ENCODE assay signal across 20 mouse cellular contexts in genomic region chr10:67319016-67319725, GRCm38 (mm10). TPM values are rescaled to one million over a fixed set of nuclear protein-coding genes. Genes with fewer than 3 reads are reported as not detected.
A peak's percentile ranks its signal among the peaks of the same experiment; 100 is the strongest.
DNase-seq lines count a peak whose midpoint lies in the region; ATAC-seq and TF ChIP-seq lines count a peak whose summit lies in the region.
"Had no signal": no experiment of that assay in that cellular context is flagged by ENCODE, and none has a peak within 500 bp of the region (broad histone marks: within the 10 kb centered on the region; RNA-seq: fewer than 3 reads in every experiment).

No protein-coding gene starts in this region.

- H3K4me1 ChIP-seq in forebrain, postnatal 0 days (ENCODE audit: insufficient read depth): no peaks in the 10 kb centered on the region; the same call in 1 of the 2 replicates
- peaks cover 11% of the 10 kb centered on the region for H3K4me1 ChIP-seq in forebrain, embryonic 15.5 days
- H3K4me1 ChIP-seq in MEL (ENCODE audit: control insufficient read depth in 1 of 2, insufficient read depth in 2 of 2, low read length in 2 of 2): peaks cover 0 to 4% of the 10 kb centered on the region in 2 experiments; a peak in 2 of 4 replicates
- H3K4me1 ChIP-seq in liver, postnatal 0 days (ENCODE audit: insufficient read depth): no peaks in the 10 kb centered on the region
- H3K4me1 ChIP-seq: embryonic facial prominence, embryonic 12.5 days had no signal

- TF ChIP-seq EP300 in MEL (IDR thresholded peaks at IDR 0.05; ENCODE audit: low read depth in 1 of 2, low read length in 2 of 2): peak in 1 of 2 experiments; percentile 55; a peak in 1 of 4 replicates
- no peak for TF ChIP-seq EP300 in liver, postnatal 0 days (IDR thresholded peaks at IDR 0.05; ENCODE audit: low read depth)

- WGBS in forebrain, postnatal 0 days: 74% methylated on average over 13 of the region's 13 CpGs
- 67% methylated on average over 13 of the region's 13 CpGs for WGBS in forebrain, embryonic 15.5 days
- 74% methylated on average over 13 of the region's 13 CpGs for WGBS in liver, postnatal 0 days (ENCODE audit: insufficient replicate concordance)

- TF ChIP-seq CTCF in forebrain, postnatal 0 days (IDR thresholded peaks at IDR 0.05; ENCODE audit: low read depth): peak; percentile 59
- TF ChIP-seq CTCF in MEL (IDR thresholded peaks at IDR 0.05 in 2 of 3, conservative IDR thresholded peaks at IDR 0.05 in 1 of 3; ENCODE audit: control insufficient read depth in 1 of 3, insufficient read depth in 1 of 3, low read depth in 2 of 3, low read length in 3 of 3, poor library complexity in 1 of 3, severe bottlenecking in 1 of 3): peak; percentile 14 to 29 (median 28); a peak in 3 of 6 replicates
- TF ChIP-seq CTCF in liver, postnatal 0 days (IDR thresholded peaks at IDR 0.05; ENCODE audit: low read depth): 0 out of 2 replicates have a peak, but pooled peaks have one; percentile 15

- H3K27me3 ChIP-seq in forebrain, postnatal 0 days (ENCODE audit: insufficient read depth, low read length): no peaks in the 10 kb centered on the region; the same call in none of the 2 replicates
- H3K27me3 ChIP-seq in forebrain, embryonic 15.5 days: peaks cover 25% of the 10 kb centered on the region
- no peaks in the 10 kb centered on the region for H3K27me3 ChIP-seq in MEL (ENCODE audit: control insufficient read depth in 1 of 2, insufficient read depth in 2 of 2, low read length in 2 of 2)
- H3K27me3 ChIP-seq in liver, postnatal 0 days (ENCODE audit: insufficient read depth, low read length): no peaks in the 10 kb centered on the region

- H3K9me3 ChIP-seq in forebrain, postnatal 0 days (ENCODE audit: low read length): no peaks in the 10 kb centered on the region
- H3K9me3 ChIP-seq in forebrain, embryonic 15.5 days: no peaks in the 10 kb centered on the region
- H3K9me3 ChIP-seq in MEL (replicated peaks; ENCODE audit: insufficient read depth, low read length): no peaks in the 10 kb centered on the region
- H3K9me3 ChIP-seq in liver, postnatal 0 days (ENCODE audit: low read length): no peaks in the 10 kb centered on the region
- H3K9me3 ChIP-seq: embryonic facial prominence, embryonic 12.5 days; forebrain, embryonic 13.5 days; kidney, embryonic 15.5 days; liver, embryonic 15.5 days; neural tube, embryonic 12.5 days had no signal

- no peak overlapping the region for H3K4me2 ChIP-seq in forebrain, postnatal 0 days (ENCODE audit: low read depth)
- H3K4me2 ChIP-seq in forebrain, embryonic 15.5 days (replicated peaks): no peak overlapping the region
- H3K4me2 ChIP-seq in liver, postnatal 0 days (ENCODE audit: low read depth, low read length): no peak overlapping the region

- no peak for TF ChIP-seq RAD21 in MEL (IDR thresholded peaks at IDR 0.05; ENCODE audit: low read depth, low read length)

- intact Hi-C loops in left cerebral cortex, postnatal 4 days (cut with DNase I): loop anchor here (5.0 to 10.0 kb wide), 2 partner anchors 413 to 666 kb away; no protein-coding TSS in a partner anchor

- no peaks in the 10 kb centered on the region for H3K36me3 ChIP-seq in forebrain, postnatal 0 days (ENCODE audit: insufficient read depth)
- H3K36me3 ChIP-seq in forebrain, embryonic 15.5 days: no peaks in the 10 kb centered on the region
- peaks cover 2 to 21% of the 10 kb centered on the region in 2 experiments; a peak in 2 of 4 replicates for H3K36me3 ChIP-seq in MEL (ENCODE audit: control insufficient read depth in 1 of 2, insufficient read depth in 2 of 2, low read length in 2 of 2)
- no peaks in the 10 kb centered on the region for H3K36me3 ChIP-seq in liver, postnatal 0 days (replicated peaks; ENCODE audit: insufficient read depth, low read length)
- H3K36me3 ChIP-seq: embryonic facial prominence, embryonic 12.5 days; heart, embryonic 12.5 days; kidney, embryonic 15.5 days; liver, embryonic 15.5 days; neural tube, embryonic 12.5 days had no signal

- no peak for ATAC-seq in forebrain, postnatal 0 days
- no peak for ATAC-seq in forebrain, embryonic 15.5 days (replicated peaks)
- no peak for ATAC-seq in liver, postnatal 0 days
- ATAC-seq: intestine, embryonic 16.5 days had no signal

- no peak overlapping the region for H3K27ac ChIP-seq in forebrain, postnatal 0 days (ENCODE audit: low read depth, low read length)
- no peak overlapping the region for H3K27ac ChIP-seq in forebrain, embryonic 15.5 days (replicated peaks)
- no peak overlapping the region for H3K27ac ChIP-seq in MEL (ENCODE audit: control insufficient read depth, low read depth, low read length)
- no peak overlapping the region for H3K27ac ChIP-seq in liver, postnatal 0 days (ENCODE audit: low read depth)
- H3K27ac ChIP-seq: embryonic facial prominence, embryonic 12.5 days; forebrain, embryonic 13.5 days; hindbrain, embryonic 14.5 days; kidney, embryonic 15.5 days; liver, embryonic 15.5 days; neural tube, embryonic 12.5 days had no signal

- H3K79me2 ChIP-seq in MEL (ENCODE audit: control insufficient read depth, insufficient read depth, low read length, poor library complexity): no peaks in the 10 kb centered on the region

- no peak overlapping the region for H3K9ac ChIP-seq in forebrain, postnatal 0 days
- no peak overlapping the region for H3K9ac ChIP-seq in forebrain, embryonic 15.5 days (replicated peaks)
- no peak overlapping the region for H3K9ac ChIP-seq in MEL (ENCODE audit: control insufficient read depth, low read depth, low read length, poor library complexity, severe bottlenecking)
- no peak overlapping the region for H3K9ac ChIP-seq in liver, postnatal 0 days (replicated peaks)
- H3K9ac ChIP-seq: embryonic facial prominence, embryonic 12.5 days; forebrain, embryonic 13.5 days; hindbrain, embryonic 14.5 days; kidney, embryonic 15.5 days; liver, embryonic 15.5 days had no signal

- no peak for TF ChIP-seq POLR2A in MEL (IDR thresholded peaks at IDR 0.05; ENCODE audit: control insufficient read depth in 1 of 2, insufficient read depth in 1 of 2, low read depth in 1 of 2, low read length in 2 of 2, poor library complexity in 1 of 2)

- H3K4me3 ChIP-seq in forebrain, postnatal 0 days (ENCODE audit: low read depth, low read length): no peak overlapping the region
- H3K4me3 ChIP-seq in forebrain, embryonic 15.5 days: no peak overlapping the region
- no peak overlapping the region for H3K4me3 ChIP-seq in MEL (ENCODE audit: control insufficient read depth in 1 of 2, insufficient read depth in 1 of 2, low read depth in 2 of 2, low read length in 2 of 2)
- no peak overlapping the region for H3K4me3 ChIP-seq in liver, postnatal 0 days (ENCODE audit: low read depth, low read length)
- H3K4me3 ChIP-seq: erythroblast, embryonic 14.5 days; liver, embryonic 15.5 days; neural tube, embryonic 12.5 days had no signal

- DNase-seq in forebrain, postnatal 0 days: peak; percentile 7
- DNase-seq in left cerebral cortex, postnatal 4 days: peak; percentile 36
- DNase-seq in left cerebral cortex, adult 11 months (ENCODE audit: low spot score): no peak
- no peak for DNase-seq in MEL (ENCODE audit: low read depth, low spot score)
- DNase-seq in liver, postnatal 0 days: no peak
- no peak for DNase-seq in gastrocnemius, postnatal 4 days (ENCODE audit: low spot score in 2 of 2)
- DNase-seq in heart, adult 8-10 months (ENCODE audit: low spot score): no peak
- DNase-seq: adrenal gland, postnatal 36 days; cerebellum, adult 8-10 months; right cerebral cortex, postnatal 4 days had no signal

TF ChIP-seq in MEL, 35 proteins besides CTCF, POLR2A, EP300 and RAD21:
- TF ChIP-seq HCFC1 (IDR thresholded peaks at IDR 0.05; ENCODE audit: low read depth, low read length): no peak
- TF ChIP-seq ELF1 (IDR thresholded peaks at IDR 0.05; ENCODE audit: low read depth, low read length): no peak
- TF ChIP-seq NELFE (IDR thresholded peaks at IDR 0.05; ENCODE audit: low read depth, low read length): no peak
- TF ChIP-seq TAL1 (IDR thresholded peaks at IDR 0.05; ENCODE audit: low read length): peak; percentile 36; the same call in 1 of the 2 replicates
- TF ChIP-seq MAFK (IDR thresholded peaks at IDR 0.05; ENCODE audit: borderline replicate concordance, low read depth, low read length): no peak
- no peak for TF ChIP-seq ETS1 (IDR thresholded peaks at IDR 0.05; ENCODE audit: low read depth, low read length)
- 0 out of 2 replicates have a peak, but pooled peaks have one; percentile 15 for TF ChIP-seq SMC3 (IDR thresholded peaks at IDR 0.05; ENCODE audit: low read depth, low read length)
- peak; percentile 76 for TF ChIP-seq TCF12 (IDR thresholded peaks at IDR 0.05; ENCODE audit: low read depth, low read length)
- no peak for TF ChIP-seq MAZ (IDR thresholded peaks at IDR 0.05; ENCODE audit: low read depth, low read length)
- TF ChIP-seq CHD1 (IDR thresholded peaks at IDR 0.05; ENCODE audit: low read depth, low read length): no peak
- no peak for TF ChIP-seq ZNF384 (IDR thresholded peaks at IDR 0.05; ENCODE audit: low read depth, low read length)
- TF ChIP-seq GATA1 (IDR thresholded peaks at IDR 0.05; ENCODE audit: low read depth, low read length): 0 out of 2 replicates have a peak, but pooled peaks have one; percentile 24
- no peak for TF ChIP-seq TBP (IDR thresholded peaks at IDR 0.05; ENCODE audit: low read depth, low read length)

RNA-seq across cellular contexts. Expression of gene Nrbf2, which starts 34.1 kb away (rescaled TPM):
- 16.8 and 26.4 TPM in 2 replicates for total RNA-seq in forebrain, postnatal 0 days (2014; rRNA removed)
- 37.2 and 39.8 TPM in 2 replicates for polyA plus RNA-seq in forebrain, postnatal 0 days (2015; fragmentation: Nextera tagmentation; extraction: Ambion mirVana)
- polyA plus RNA-seq in forebrain, embryonic 15.5 days (2015; fragmentation: Nextera tagmentation; extraction: Ambion mirVana): 40.5 and 43.9 TPM in 2 replicates
- 10 to 100 TPM; 14.4 to 16.1 TPM for total RNA-seq in left cerebral cortex, postnatal 4 days (2021)
- total RNA-seq in MEL (2012; rRNA removed): 18.5 and 19.5 TPM in 2 replicates
- 10 to 100 TPM in 1 of 2 experiments, not detected in 1; 38.9 TPM for polyA plus RNA-seq in MEL (2012; ENCODE audit: insufficient read depth in 1 of 2, insufficient read length in 2 of 2, low read depth in 1 of 2, low replicate concordance in 2 of 2, missing spikeins in 1 of 2)
- 17.5 and 20.2 TPM in 2 replicates for polyA plus RNA-seq in liver, postnatal 0 days (2015; fragmentation: Nextera tagmentation; extraction: Ambion mirVana)
- total RNA-seq in gastrocnemius, postnatal 4 days (2021): 10 to 100 TPM in 1 of 2 experiments, 1 to 10 TPM in 1; 9.1 to 11.0 TPM
- total RNA-seq in heart, adult 8-10 months (2022): 1 to 10 TPM; 6.8 to 9.4 (median 7.0) TPM

Comparison
In these comparisons a context has a peak if more than half of its experiments do, and no peak if none do; other contexts are left out.
1. DNase-seq: peak in forebrain, postnatal 0 days (single experiment) and left cerebral cortex, postnatal 4 days (single experiment); none in left cerebral cortex, adult 11 months (single experiment), MEL (single experiment), liver, postnatal 0 days (single experiment), gastrocnemius, postnatal 4 days (0 of 2) and heart, adult 8-10 months (single experiment).
2. Peak in every context shown above with its lines, with median percentiles within 50 percentile points of each other: CTCF ChIP-seq.